Mouse (Mus musculus): ENCODE measurements around the gene Klhdc8a. TPM values are rescaled to one million over a fixed set of nuclear protein-coding genes. Genes with fewer than 3 reads are reported as not detected.

The Klhdc8a gene
- polyA plus RNA-seq, 1 experiment from 2014 or later, result 2.5 TPM

DNA sequence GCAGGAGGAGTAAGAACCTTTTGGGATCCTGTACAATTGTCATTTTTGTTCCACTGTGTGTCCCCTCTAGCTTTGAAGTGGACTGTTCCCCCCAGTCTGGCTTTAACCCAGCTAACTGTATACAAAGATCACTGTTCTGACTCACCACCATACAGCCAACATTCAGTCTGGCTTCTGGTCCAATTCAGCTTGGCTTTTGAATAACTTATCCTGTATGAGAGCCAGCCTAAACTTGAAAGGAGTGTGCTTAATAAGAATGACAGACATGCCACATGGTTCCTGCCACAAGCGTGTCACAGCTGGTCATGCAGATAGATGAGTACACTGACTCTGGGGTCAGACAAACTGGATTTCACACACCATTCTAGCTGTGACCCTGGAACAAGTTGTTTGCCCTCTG lies 11.7 kb upstream of the Klhdc8a start:
- Histone ChIP-seq H3K36me3 (ENCODE audit: control insufficient read depth, insufficient read depth, low read length) (no peaks in the 10 kb centered on the region), H3K4me1 (ENCODE audit: control insufficient read depth, insufficient read depth, low read length) (peaks cover 15% of the 10 kb centered on the region), H3K27ac (ENCODE audit: low read depth, low read length) (no peak overlapping the region), H3K9ac (ENCODE audit: low read length) (no peak overlapping the region), H3K4me2 (ENCODE audit: low read depth) (no peak overlapping the region), H3K4me3 (ENCODE audit: low read depth, low read length) (no peak overlapping the region), H3K27me3 (ENCODE audit: control insufficient read depth, insufficient read depth, low read length) (no peaks in the 10 kb centered on the region), H3K9me3 (ENCODE audit: control insufficient read depth, low read length) (no peaks in the 10 kb centered on the region)
- DNase-seq (ENCODE audit: low spot score), result no peak
- 87% methylated on average over 1 of the region's 1 CpGs for WGBS
- no peak for ATAC-seq (ENCODE audit: insufficient read depth, low FRiP score, low TSS enrichment)

DNA sequence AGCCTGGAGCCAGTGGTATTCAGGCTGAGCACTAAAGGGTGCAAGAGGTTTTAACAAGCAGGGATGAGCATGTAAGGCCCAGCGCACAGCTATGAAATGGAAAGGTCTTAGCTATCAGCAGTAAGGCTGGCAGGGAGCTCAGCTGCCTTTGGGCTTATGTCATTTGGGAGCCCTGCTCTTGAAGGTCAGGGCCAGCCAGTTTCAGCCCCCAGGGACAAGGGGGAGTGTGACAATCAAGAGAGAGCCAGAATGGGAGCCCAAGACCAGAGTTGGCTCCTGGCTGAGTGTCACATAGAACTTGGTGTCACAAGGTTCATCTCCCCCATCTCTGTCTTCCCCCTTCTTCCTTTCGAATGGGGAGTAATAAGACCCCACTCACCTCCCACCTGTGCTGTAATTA lies 11.0 kb upstream of the Klhdc8a start:
- DNase-seq (ENCODE audit: low spot score) (no peak), ATAC-seq (ENCODE audit: insufficient read depth, low FRiP score, low TSS enrichment) (no peak)
- H3K27me3 ChIP-seq (ENCODE audit: control insufficient read depth, insufficient read depth, low read length), result no peaks in the 10 kb centered on the region
- no peak overlapping the region for H3K4me3 ChIP-seq (ENCODE audit: low read depth, low read length)
- H3K36me3 ChIP-seq (ENCODE audit: control insufficient read depth, insufficient read depth, low read length), result no peaks in the 10 kb centered on the region
- H3K9ac ChIP-seq (ENCODE audit: low read length), result no peak overlapping the region
- H3K4me1 ChIP-seq (ENCODE audit: control insufficient read depth, insufficient read depth, low read length), result peaks cover 19% of the 10 kb centered on the region
- H3K27ac ChIP-seq (ENCODE audit: low read depth, low read length), result no peak overlapping the region
- no peaks in the 10 kb centered on the region for H3K9me3 ChIP-seq (ENCODE audit: control insufficient read depth, low read length)
- no peak overlapping the region for H3K4me2 ChIP-seq (ENCODE audit: low read depth)
- 81% methylated on average over 2 of the region's 2 CpGs for WGBS

DNA sequence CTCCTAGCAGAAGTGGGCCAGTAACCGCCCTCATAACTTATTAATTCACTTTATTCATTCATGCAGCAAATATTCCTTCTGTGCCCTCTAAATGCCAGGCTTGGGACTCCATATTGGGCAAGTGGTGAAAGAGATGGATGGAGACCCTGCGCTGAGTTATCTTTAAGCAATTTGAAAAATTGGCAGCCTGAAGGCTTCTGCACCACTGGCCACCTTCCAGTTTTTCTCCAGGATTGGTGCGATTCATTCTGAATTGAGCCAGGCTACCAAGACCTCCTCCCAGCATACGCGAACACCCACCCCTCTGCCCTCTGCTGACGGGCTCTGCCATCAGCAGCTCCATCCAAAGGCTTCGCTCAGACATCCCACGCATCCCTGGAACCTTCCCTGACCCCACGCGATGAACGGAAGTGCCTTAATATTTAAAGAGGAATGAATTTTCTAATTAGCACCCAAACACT lies 10.4 kb upstream of the Klhdc8a start:
- Histone ChIP-seq H3K4me3 (ENCODE audit: low read depth, low read length) (no peak overlapping the region), H3K27ac (ENCODE audit: low read depth, low read length) (no peak overlapping the region), H3K4me1 (ENCODE audit: control insufficient read depth, insufficient read depth, low read length) (peaks cover 19% of the 10 kb centered on the region), H3K36me3 (ENCODE audit: control insufficient read depth, insufficient read depth, low read length) (no peaks in the 10 kb centered on the region), H3K27me3 (ENCODE audit: control insufficient read depth, insufficient read depth, low read length) (no peaks in the 10 kb centered on the region), H3K9me3 (ENCODE audit: control insufficient read depth, low read length) (no peaks in the 10 kb centered on the region), H3K9ac (ENCODE audit: low read length) (no peak overlapping the region), H3K4me2 (ENCODE audit: low read depth) (no peak overlapping the region)
- ATAC-seq (ENCODE audit: insufficient read depth, low FRiP score, low TSS enrichment), result no peak
- DNase-seq (ENCODE audit: low spot score), result no peak
- 20% methylated on average over 11 of the region's 11 CpGs for WGBS

DNA sequence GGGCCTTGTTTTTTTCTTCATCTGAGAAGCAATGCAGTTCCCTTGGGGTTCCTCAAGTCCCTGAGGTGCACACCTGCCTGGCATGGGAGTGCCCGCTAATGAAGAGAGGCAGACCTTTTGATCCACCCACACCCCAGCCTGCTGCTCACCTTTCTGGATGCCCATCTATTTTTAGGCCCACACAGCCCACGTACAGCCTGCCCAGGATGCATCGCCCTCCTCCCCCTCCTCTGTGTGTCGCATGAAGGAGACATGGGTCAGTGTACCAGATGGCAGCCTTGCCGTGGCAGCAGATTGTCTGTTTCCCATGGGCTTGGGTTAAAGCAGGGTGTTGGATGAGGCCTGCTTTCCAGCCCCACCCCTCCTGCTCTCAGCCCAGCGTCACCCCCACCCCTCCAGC lies 8.5 kb upstream of the Klhdc8a start:
- H3K27ac ChIP-seq (ENCODE audit: low read depth, low read length), result no peak overlapping the region
- H3K9me3 ChIP-seq (ENCODE audit: control insufficient read depth, low read length), result no peaks in the 10 kb centered on the region
- H3K4me2 ChIP-seq (ENCODE audit: low read depth), result no peak overlapping the region
- no peaks in the 10 kb centered on the region for H3K27me3 ChIP-seq (ENCODE audit: control insufficient read depth, insufficient read depth, low read length)
- DNase-seq (ENCODE audit: low spot score) (no peak), ATAC-seq (ENCODE audit: insufficient read depth, low FRiP score, low TSS enrichment) (no peak)
- H3K4me1 ChIP-seq (ENCODE audit: control insufficient read depth, insufficient read depth, low read length), result peaks cover 19% of the 10 kb centered on the region
- H3K4me3 ChIP-seq (ENCODE audit: low read depth, low read length), result no peak overlapping the region
- H3K36me3 ChIP-seq (ENCODE audit: control insufficient read depth, insufficient read depth, low read length), result no peaks in the 10 kb centered on the region
- WGBS, result 59% methylated on average over 6 of the region's 6 CpGs
- no peak overlapping the region for H3K9ac ChIP-seq (ENCODE audit: low read length)

DNA sequence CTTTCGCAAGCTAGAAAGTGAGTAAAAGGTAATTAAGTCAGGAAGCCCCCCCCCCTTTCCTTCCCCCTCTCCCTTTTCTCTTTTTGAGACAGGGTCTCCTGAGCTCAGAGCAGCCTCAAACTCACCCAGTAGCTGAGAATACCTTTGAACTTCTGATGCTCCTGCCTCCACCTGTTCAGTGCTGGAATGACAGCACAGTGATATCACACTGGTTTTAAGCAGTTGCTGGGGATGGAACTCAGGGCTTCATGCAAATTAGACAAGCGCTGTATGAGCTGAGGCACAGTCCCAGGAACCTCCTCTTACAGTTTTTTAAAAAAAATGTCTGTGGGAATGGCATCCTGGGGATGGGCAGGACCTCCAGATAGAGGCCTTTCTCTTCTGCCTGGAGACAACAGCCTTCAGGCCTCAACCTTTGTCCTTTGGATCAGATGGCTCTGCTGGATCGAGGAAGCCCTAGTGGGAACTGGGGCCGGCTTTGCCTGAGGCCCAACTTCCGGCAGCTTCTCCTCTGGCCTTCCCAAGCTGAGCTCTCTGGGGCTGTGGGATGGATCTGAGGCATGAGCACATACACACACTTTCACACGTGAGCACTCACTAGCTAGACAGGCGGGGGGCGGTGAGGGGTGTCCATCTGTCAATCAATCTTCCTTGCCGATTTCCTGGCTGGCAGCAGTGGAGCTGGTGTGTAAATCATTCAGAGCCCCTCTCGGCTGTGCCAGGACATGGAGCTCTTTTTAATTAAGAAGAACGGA lies 7.3 kb upstream of the Klhdc8a start:
- H3K9ac ChIP-seq (ENCODE audit: low read length), result no peak overlapping the region; the same call in 1 of the 2 replicates
- WGBS, result 26% methylated on average over 11 of the region's 11 CpGs
- no peak overlapping the region for H3K4me2 ChIP-seq (ENCODE audit: low read depth)
- DNase-seq (ENCODE audit: low spot score) (peak; percentile 58), ATAC-seq (ENCODE audit: insufficient read depth, low FRiP score, low TSS enrichment) (0 out of 2 replicates have a peak, but pooled peaks have one; percentile 9)
- H3K9me3 ChIP-seq (ENCODE audit: control insufficient read depth, low read length), result no peaks in the 10 kb centered on the region
- H3K27me3 ChIP-seq (ENCODE audit: control insufficient read depth, insufficient read depth, low read length), result no peaks in the 10 kb centered on the region
- no peaks in the 10 kb centered on the region for H3K36me3 ChIP-seq (ENCODE audit: control insufficient read depth, insufficient read depth, low read length)
- H3K4me3 ChIP-seq (ENCODE audit: low read depth, low read length), result no peak overlapping the region
- H3K4me1 ChIP-seq (ENCODE audit: control insufficient read depth, insufficient read depth, low read length), result peaks cover 19% of the 10 kb centered on the region
- peak overlapping the region; percentile 27; the same call in 1 of the 2 replicates for H3K27ac ChIP-seq (ENCODE audit: low read depth, low read length)

DNA sequence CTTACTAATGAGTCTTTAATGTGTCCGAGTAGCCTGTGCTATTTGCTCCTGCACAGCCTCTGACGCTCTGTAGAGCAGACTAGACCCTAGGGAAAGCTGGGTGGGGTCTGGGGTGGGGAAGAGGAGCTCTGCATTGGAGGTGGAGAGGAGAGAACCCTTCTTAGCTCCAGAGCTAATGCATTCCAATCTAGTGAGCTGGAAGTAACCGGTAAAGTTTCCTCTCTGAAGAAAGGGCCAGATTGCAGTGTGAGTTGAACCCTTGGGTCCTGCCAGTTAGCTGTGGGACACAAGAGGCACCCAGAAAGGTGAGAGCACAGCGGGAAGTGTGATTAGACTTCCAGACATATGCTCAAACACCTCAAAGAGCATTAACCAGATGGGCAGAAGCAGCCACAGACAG lies 6.7 kb upstream of the Klhdc8a start:
- no peak overlapping the region; the same call in 1 of the 2 replicates for H3K27ac ChIP-seq (ENCODE audit: low read depth, low read length)
- ATAC-seq (ENCODE audit: insufficient read depth, low FRiP score, low TSS enrichment), result peak; percentile 41; the same call in 1 of the 2 replicates

DNA sequence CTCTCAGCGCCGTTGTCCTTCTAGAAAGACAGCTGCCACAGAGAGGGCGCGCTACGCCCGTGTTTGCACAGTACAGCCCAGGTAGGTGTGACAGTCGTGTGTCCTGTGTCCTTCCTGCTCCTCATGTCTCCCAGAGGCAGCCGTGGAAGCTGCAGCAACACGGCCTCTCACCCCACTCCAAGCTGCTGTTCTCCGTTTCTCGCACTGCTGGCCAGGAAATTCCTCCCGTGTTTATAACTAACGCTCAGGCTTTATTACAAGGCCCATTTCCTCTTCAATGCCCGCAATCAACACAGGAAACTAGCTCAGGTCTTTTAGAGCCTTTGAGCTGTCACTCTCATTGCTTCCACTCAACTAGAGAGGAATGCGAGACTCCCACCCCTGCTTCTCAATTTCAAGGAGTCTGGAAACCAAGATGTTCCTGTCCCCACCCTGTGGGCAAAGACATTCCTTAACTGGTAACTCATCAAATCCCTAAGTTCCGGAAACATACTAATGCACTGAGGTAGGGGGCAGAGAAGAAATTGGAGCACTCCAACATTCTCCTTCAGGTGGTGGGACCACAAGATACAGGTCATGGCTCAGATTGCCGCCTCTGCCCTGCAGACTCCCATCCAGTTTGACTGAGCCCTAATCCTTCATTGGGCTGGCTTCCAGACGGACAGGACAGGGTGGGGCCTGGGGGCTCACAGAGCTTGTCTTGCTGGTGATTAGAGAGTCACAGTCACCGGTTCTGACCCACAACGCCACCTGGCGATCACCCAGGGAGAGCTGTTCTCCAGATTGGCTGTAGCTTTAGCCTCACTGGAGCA lies 5.9 kb upstream of the Klhdc8a start:
- H3K9me3 ChIP-seq (ENCODE audit: control insufficient read depth, low read length), result no peaks in the 10 kb centered on the region
- H3K36me3 ChIP-seq (ENCODE audit: control insufficient read depth, insufficient read depth, low read length), result no peaks in the 10 kb centered on the region
- no peak overlapping the region for H3K4me2 ChIP-seq (ENCODE audit: low read depth)
- no peaks in the 10 kb centered on the region; the same call in 1 of the 2 replicates for H3K27me3 ChIP-seq (ENCODE audit: control insufficient read depth, insufficient read depth, low read length)
- H3K4me3 ChIP-seq (ENCODE audit: low read depth, low read length), result no peak overlapping the region
- no peak overlapping the region for H3K27ac ChIP-seq (ENCODE audit: low read depth, low read length)
- H3K9ac ChIP-seq (ENCODE audit: low read length), result no peak overlapping the region
- WGBS, result 34% methylated on average over 21 of the region's 21 CpGs
- H3K4me1 ChIP-seq (ENCODE audit: control insufficient read depth, insufficient read depth, low read length), result peaks cover 19% of the 10 kb centered on the region
- DNase-seq (ENCODE audit: low spot score) (no peak), ATAC-seq (ENCODE audit: insufficient read depth, low FRiP score, low TSS enrichment) (no peak)

More for the DNA sequence above, 6.7 kb upstream of the Klhdc8a start:
- WGBS, result 25% methylated on average over 4 of the region's 4 CpGs
- H3K4me2 ChIP-seq (ENCODE audit: low read depth), result no peak overlapping the region
- DNase-seq (ENCODE audit: low spot score), result no peak
- H3K27me3 ChIP-seq (ENCODE audit: control insufficient read depth, insufficient read depth, low read length), result no peaks in the 10 kb centered on the region
- H3K36me3 ChIP-seq (ENCODE audit: control insufficient read depth, insufficient read depth, low read length), result no peaks in the 10 kb centered on the region
- no peak overlapping the region for H3K9ac ChIP-seq (ENCODE audit: low read length)
- H3K4me1 ChIP-seq (ENCODE audit: control insufficient read depth, insufficient read depth, low read length), result peaks cover 19% of the 10 kb centered on the region
- H3K9me3 ChIP-seq (ENCODE audit: control insufficient read depth, low read length), result no peaks in the 10 kb centered on the region
- no peak overlapping the region for H3K4me3 ChIP-seq (ENCODE audit: low read depth, low read length)

DNA sequence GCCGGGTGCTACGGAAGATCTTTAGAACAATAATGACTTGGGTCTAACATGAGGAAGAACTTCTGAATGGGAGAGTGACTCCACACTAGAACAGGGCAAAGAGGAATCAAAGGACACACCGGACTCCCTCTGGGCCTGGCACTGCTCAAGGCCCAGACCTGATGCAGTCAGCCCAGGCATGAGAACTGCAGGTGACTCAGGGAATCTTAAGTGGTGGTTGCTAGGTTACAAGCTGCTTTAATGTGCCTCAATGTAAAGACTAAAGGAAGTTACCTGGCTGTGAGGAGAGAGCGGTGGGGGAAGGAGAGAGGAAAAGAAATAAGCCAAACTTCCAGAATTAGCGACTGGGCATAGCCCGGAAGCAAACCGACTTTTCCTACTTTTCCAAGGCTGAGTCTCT lies 2.9 kb upstream of the Klhdc8a start:
- no peaks in the 10 kb centered on the region for H3K36me3 ChIP-seq (ENCODE audit: control insufficient read depth, insufficient read depth, low read length)
- no peak overlapping the region for H3K4me3 ChIP-seq (ENCODE audit: low read depth, low read length)
- H3K9ac ChIP-seq (ENCODE audit: low read length), result no peak overlapping the region
- DNase-seq (ENCODE audit: low spot score) (no peak), ATAC-seq (ENCODE audit: insufficient read depth, low FRiP score, low TSS enrichment) (no peak)
- 72% methylated on average over 7 of the region's 7 CpGs for WGBS
- H3K27ac ChIP-seq (ENCODE audit: low read depth, low read length), result no peak overlapping the region
- H3K4me1 ChIP-seq (ENCODE audit: control insufficient read depth, insufficient read depth, low read length), result peaks cover 24% of the 10 kb centered on the region
- no peaks in the 10 kb centered on the region for H3K9me3 ChIP-seq (ENCODE audit: control insufficient read depth, low read length)
- H3K4me2 ChIP-seq (ENCODE audit: low read depth), result no peak overlapping the region
- H3K27me3 ChIP-seq (ENCODE audit: control insufficient read depth, insufficient read depth, low read length), result peaks cover 11% of the 10 kb centered on the region
